In genomic region chr8:78624738-78625442, GRCm38 (mm10) we compare ENCODE assay signal across 8 mouse cellular contexts.
DNase-seq lines count a peak whose midpoint lies in the region; ATAC-seq and TF ChIP-seq lines count a peak whose summit lies in the region.
"Had no signal": no experiment of that assay in that cellular context is flagged by ENCODE, and none has a peak within 500 bp of the region (broad histone marks: within the 10 kb centered on the region; RNA-seq: fewer than 3 reads in every experiment).

No protein-coding gene starts in this region.

- 0 out of 2 replicates have a peak, but pooled peaks have one; percentile 12 for ATAC-seq in lung, embryonic 14.5 days (ENCODE audit: insufficient read depth)

- H3K27me3 ChIP-seq in lung, embryonic 14.5 days (ENCODE audit: insufficient read depth, low read length) = no peaks in the 10 kb centered on the region
- no peaks in the 10 kb centered on the region for H3K27me3 ChIP-seq in ES-Bruce4 (ENCODE audit: control insufficient read depth, insufficient read depth, low read length, poor library complexity, severe bottlenecking)
- H3K27me3 ChIP-seq: embryonic facial prominence, embryonic 13.5 days had no signal

- no peaks in the 10 kb centered on the region for H3K9me3 ChIP-seq in lung, embryonic 14.5 days (ENCODE audit: low read depth, low read length)
- peaks cover 2% of the 10 kb centered on the region; the same call in 1 of the 2 replicates for H3K9me3 ChIP-seq in ES-Bruce4 (replicated peaks; ENCODE audit: control insufficient read depth, insufficient read depth, low read length, poor library complexity, severe bottlenecking)
- H3K9me3 ChIP-seq: embryonic facial prominence, embryonic 13.5 days had no signal

- TF ChIP-seq POLR2A in ES-Bruce4 (IDR thresholded peaks at IDR 0.05; ENCODE audit: insufficient read depth, low read length) = no peak
- TF ChIP-seq POLR2A in bone marrow macrophage, adult 2 months (IDR thresholded peaks at IDR 0.05; ENCODE audit: borderline replicate concordance, low read depth, low read length) = no peak

- no peaks in the 10 kb centered on the region for H3K36me3 ChIP-seq in lung, embryonic 14.5 days (ENCODE audit: insufficient read depth)
- H3K36me3 ChIP-seq in ES-Bruce4 (ENCODE audit: control insufficient read depth, insufficient read depth, low read length, poor library complexity, severe bottlenecking) = no peaks in the 10 kb centered on the region
- H3K36me3 ChIP-seq: embryonic facial prominence, embryonic 13.5 days had no signal

- peak; percentile 37 for DNase-seq in lung, embryonic 14.5 days
- no peak for DNase-seq in lung, postnatal 14 days
- DNase-seq in kidney, postnatal 4 days = peak; percentile 21 to 44
- no peak for DNase-seq in urinary bladder, adult 18-20 months (ENCODE audit: low spot score in 2 of 2)
- DNase-seq in heart, postnatal 14 days = no peak

- no peak for TF ChIP-seq CTCF in lung, embryonic 14.5 days (IDR thresholded peaks at IDR 0.05; ENCODE audit: low read depth)
- TF ChIP-seq CTCF in ES-Bruce4 (IDR thresholded peaks at IDR 0.05; ENCODE audit: low read depth, low read length) = no peak
- no peak for TF ChIP-seq CTCF in bone marrow macrophage, adult 2 months (IDR thresholded peaks at IDR 0.05; ENCODE audit: low read depth, low read length)

- no peak overlapping the region for H3K27ac ChIP-seq in lung, embryonic 14.5 days (ENCODE audit: low read depth)
- peak overlapping the region; percentile 11 for H3K27ac ChIP-seq in ES-Bruce4 (ENCODE audit: insufficient read depth, low read length)
- peak overlapping the region; percentile 24; the same call in 1 of the 2 replicates for H3K27ac ChIP-seq in bone marrow macrophage, adult 2 months (ENCODE audit: insufficient read depth, low read depth, low read length)
- H3K27ac ChIP-seq: embryonic facial prominence, embryonic 13.5 days had no signal

- intact Hi-C loops in heart, postnatal 14 days (cut with DNase I) = no loop called here

- no peak overlapping the region for H3K4me3 ChIP-seq in lung, embryonic 14.5 days (ENCODE audit: low read depth, low read length)
- H3K4me3 ChIP-seq in ES-Bruce4 (ENCODE audit: low read depth, low read length) = no peak overlapping the region
- H3K4me3 ChIP-seq in bone marrow macrophage, adult 2 months (ENCODE audit: insufficient read depth, low read length) = no peak overlapping the region
- H3K4me3 ChIP-seq: embryonic facial prominence, embryonic 13.5 days had no signal

- 29% methylated on average over 12 of the region's 12 CpGs for WGBS in lung, embryonic 14.5 days

- TF ChIP-seq EP300 in ES-Bruce4 (IDR thresholded peaks at IDR 0.05; ENCODE audit: insufficient read depth, low read depth, low read length) = peak; percentile 90

- H3K9ac ChIP-seq in lung, embryonic 14.5 days = no peak overlapping the region
- no peak overlapping the region for H3K9ac ChIP-seq in ES-Bruce4 (ENCODE audit: low read depth, poor library complexity, severe bottlenecking)
- H3K9ac ChIP-seq: embryonic facial prominence, embryonic 13.5 days had no signal

- no peak overlapping the region for H3K4me2 ChIP-seq in lung, embryonic 14.5 days
- H3K4me2 ChIP-seq: embryonic facial prominence, embryonic 13.5 days had no signal

- H3K4me1 ChIP-seq in lung, embryonic 14.5 days (ENCODE audit: insufficient read depth) = no peaks in the 10 kb centered on the region
- no peaks in the 10 kb centered on the region for H3K4me1 ChIP-seq in ES-Bruce4 (ENCODE audit: control insufficient read depth, insufficient read depth, low read length)
- peaks cover 40% of the 10 kb centered on the region for H3K4me1 ChIP-seq in bone marrow macrophage, adult 2 months (ENCODE audit: control insufficient read depth, insufficient read depth, low read length)

Comparison
In these comparisons a context has a peak if more than half of its experiments do, and no peak if none do; other contexts are left out.
1. DNase-seq: peak in lung, embryonic 14.5 days (single experiment) and kidney, postnatal 4 days (2 of 2); none in lung, postnatal 14 days (single experiment), urinary bladder, adult 18-20 months (0 of 2) and heart, postnatal 14 days (0 of 2).